Mouse (Mus musculus): Measurements from ENCODE around the gene Il4i1.

Il4i1 gene

GRCm38 (mm10) chr7:44848561-44849415, 32.6 kb downstream of the Il4i1 start, which contains the start of the genes Akt1s1 and Tbc1d17:
Akt1s1 (plus strand) TSS chr7:44848991.
Tbc1d17 (minus strand) TSS chr7:44849079.
- in situ Hi-C loops (cut with MboI, MseI) = no loop called here

- in situ Hi-C loops (cut with MboI, MseI) = loop anchor here in 1 of 2 experiments (5.0 to 10.0 kb wide), 6 partner anchors 102 to 1055 kb away; partner anchors contain the start of genes Fam83e, Klk8, Klk9 and Nr1h2
Observed at GRCm38 (mm10) chr7:44849416-44850111, 33.4 kb downstream of the Il4i1 start.

GRCm38 (mm10) chr7:44850146-44850545, 34.0 kb downstream of the Il4i1 start:
- in situ Hi-C loops (cut with MboI, MseI) = loop anchor here in 1 of 2 experiments (5.0 to 10.0 kb wide), 6 partner anchors 103 to 1055 kb away; partner anchors contain the start of genes Fam83e, Klk8, Klk9 and Nr1h2

- in situ Hi-C loops (cut with MboI, MseI) = loop anchor here in 1 of 2 experiments (5.0 to 10.0 kb wide), 6 partner anchors 104 to 1056 kb away; partner anchors contain the start of genes Fam83e, Klk8, Klk9 and Nr1h2
Observed at GRCm38 (mm10) chr7:44850789-44851624, 34.8 kb downstream of the Il4i1 start.

- in situ Hi-C loops (cut with MboI, MseI) = loop anchor here in 1 of 2 experiments (5.0 to 10.0 kb wide), 6 partner anchors 104 to 1057 kb away; partner anchors contain the start of genes Fam83e, Klk8, Klk9 and Nr1h2
Observed at GRCm38 (mm10) chr7:44851625-44852234, 35.5 kb downstream of the Il4i1 start.

GRCm38 (mm10) chr7:44852259-44853027, 36.3 kb downstream of the Il4i1 start:
- in situ Hi-C loops (cut with MboI, MseI) = loop anchor here in 1 of 2 experiments (5.0 to 10.0 kb wide), 6 partner anchors 105 to 1058 kb away; partner anchors contain the start of genes Fam83e, Klk8, Klk9 and Nr1h2

- in situ Hi-C loops (cut with MboI, MseI) = loop anchor here in 1 of 2 experiments (5.0 to 10.0 kb wide), 6 partner anchors 106 to 1058 kb away; partner anchors contain the start of genes Fam83e, Klk8, Klk9 and Nr1h2
Observed at GRCm38 (mm10) chr7:44853065-44853464, 36.9 kb downstream of the Il4i1 start.

- in situ Hi-C loops (cut with MboI, MseI) = loop anchor here in 1 of 2 experiments (5.0 to 10.0 kb wide), 6 partner anchors 106 to 1059 kb away; partner anchors contain the start of genes Fam83e, Klk8, Klk9 and Nr1h2
Observed at GRCm38 (mm10) chr7:44853596-44854355, 37.6 kb downstream of the Il4i1 start.

- in situ Hi-C loops (cut with MboI, MseI) = loop anchor here in 1 of 2 experiments (5.0 to 10.0 kb wide), 6 partner anchors 107 to 1060 kb away; partner anchors contain the start of genes Fam83e, Klk8, Klk9 and Nr1h2
Observed at GRCm38 (mm10) chr7:44854356-44855031, 38.3 kb downstream of the Il4i1 start.

- in situ Hi-C loops (cut with MboI, MseI) = loop anchor here in 1 of 2 experiments (10.0 kb wide), 2 partner anchors 670 to 1060 kb away; partner anchors contain the start of genes Klk8, Klk9, Plekha4 and Ppp1r15a
Observed at GRCm38 (mm10) chr7:44855036-44855435, 38.8 kb downstream of the Il4i1 start.

- in situ Hi-C loops (cut with MboI, MseI) = loop anchor here in 1 of 2 experiments (10.0 kb wide), 2 partner anchors 668 to 1062 kb away; partner anchors contain the start of genes Klk8, Klk9, Plekha4 and Ppp1r15a
Observed at GRCm38 (mm10) chr7:44856265-44856916, 40.2 kb downstream of the Il4i1 start.

GRCm38 (mm10) chr7:44857042-44857552, 40.9 kb downstream of the Il4i1 start, which contains the start of gene Pnkp:
Pnkp (plus strand) TSS chr7:44857139.
- in situ Hi-C loops (cut with MboI, MseI) = loop anchor here in 1 of 2 experiments (10.0 kb wide), 2 partner anchors 668 to 1062 kb away; partner anchors contain the start of genes Klk8, Klk9, Plekha4 and Ppp1r15a

- in situ Hi-C loops (cut with MboI, MseI) = loop anchor here in 1 of 2 experiments (10.0 kb wide), 2 partner anchors 667 to 1063 kb away; partner anchors contain the start of genes Klk8, Klk9, Plekha4 and Ppp1r15a
Observed at GRCm38 (mm10) chr7:44857905-44858304, 41.7 kb downstream of the Il4i1 start.

GRCm38 (mm10) chr7:44859896-44860295, 43.7 kb downstream of the Il4i1 start:
- in situ Hi-C loops (cut with MboI, MseI) = loop anchor here in 1 of 2 experiments (10.0 kb wide), 2 partner anchors 665 to 1065 kb away; partner anchors contain the start of genes Klk8, Klk9, Plekha4 and Ppp1r15a

- in situ Hi-C loops (cut with MboI, MseI) = no loop called here
Observed at GRCm38 (mm10) chr7:44860576-44861428, 44.6 kb downstream of the Il4i1 start.
